ENCODE assay signal across 12 mouse cellular contexts in the genomic region with DNA sequence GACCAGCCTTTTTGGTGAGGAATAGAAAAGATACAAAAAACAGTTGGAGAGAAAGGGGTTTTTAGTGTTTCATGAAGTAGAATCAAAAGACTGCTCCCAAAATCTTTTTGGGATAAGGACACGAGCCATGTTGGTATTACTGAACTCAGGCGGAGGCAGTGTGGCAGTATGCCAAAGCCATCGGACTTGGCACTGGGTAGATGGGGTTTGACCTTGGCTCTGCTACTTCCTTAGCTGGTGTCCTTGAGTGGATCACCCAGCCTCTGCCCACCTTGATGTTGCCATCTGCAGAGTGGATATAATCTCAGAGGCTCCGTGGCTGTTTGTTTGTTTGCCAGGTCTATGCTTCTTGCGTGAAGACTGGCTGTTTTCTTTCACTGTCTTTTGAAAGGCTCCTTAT. TPM values are rescaled to one million over a fixed set of nuclear protein-coding genes. Genes with fewer than 3 reads are reported as not detected.
A peak's percentile ranks its signal among the peaks of the same experiment; 100 is the strongest.
DNase-seq lines count a peak whose midpoint lies in the region; TF ChIP-seq lines count a peak whose summit lies in the region.
"Had no signal": no experiment of that assay in that cellular context is flagged by ENCODE, and none has a peak within 500 bp of the region (broad histone marks: within the 10 kb centered on the region; RNA-seq: fewer than 3 reads in every experiment).

No protein-coding gene starts in this region.

- peak overlapping the region; percentile 46 for H3K27ac ChIP-seq in layer of hippocampus, adult 2 months
- H3K27ac ChIP-seq: midbrain, embryonic 12.5 days; neural tube, embryonic 12.5 days had no signal

- DNase-seq in cerebellum, postnatal 10 days, result peak; percentile 72 to 76
- no peak for DNase-seq in cerebellum, adult 11 months
- DNase-seq in layer of hippocampus, adult 2 months (ENCODE audit: low spot score in 2 of 2), result no peak
- DNase-seq in layer of hippocampus, adult 9-11 months, result no peak
- DNase-seq in adrenal gland, adult 2 months, result peak; percentile 85
- peak; percentile 80 for DNase-seq in kidney, adult 9 months
- DNase-seq in layer of hippocampus, adult 18-20 months (ENCODE audit: low spot score in 2 of 2), result no peak
- DNase-seq in spleen, adult 18-20 months, result no peak
- DNase-seq: gastrocnemius, postnatal 10 days; right cerebral cortex, postnatal 4 days had no signal

- H3K4me3 ChIP-seq in layer of hippocampus, adult 2 months, result no peak overlapping the region
- H3K4me3 ChIP-seq: midbrain, embryonic 12.5 days; neural tube, embryonic 12.5 days had no signal

- no peak for TF ChIP-seq CTCF in layer of hippocampus, adult 2 months (conservative IDR thresholded peaks at IDR 0.05)

RNA-seq across cellular contexts. Expression of gene Dnmt3a, which starts 11.8 kb away (rescaled TPM):
- 10 to 100 TPM; 70.3 to 82.5 TPM for total RNA-seq in layer of hippocampus, adult 2 months (2021)
- total RNA-seq in adrenal gland, adult 2 months (2021), result 10 to 100 TPM; 36.7 to 42.4 TPM
- polyA plus RNA-seq in adrenal gland, adult 2 months (2012; rRNA removed), result 9.7 and 10.2 TPM in 2 replicates
- 10 to 100 TPM; 65.3 to 69.4 TPM for total RNA-seq in layer of hippocampus, adult 18-20 months (2021)

Comparison
In these comparisons a context has a peak if more than half of its experiments do, and no peak if none do; other contexts are left out.
1. DNase-seq: peak in cerebellum, postnatal 10 days (2 of 2), adrenal gland, adult 2 months (single experiment) and kidney, adult 9 months (single experiment); none in cerebellum, adult 11 months (single experiment), layer of hippocampus, adult 2 months (0 of 2), layer of hippocampus, adult 9-11 months (single experiment), layer of hippocampus, adult 18-20 months (0 of 2) and spleen, adult 18-20 months (0 of 2).